11 mouse cellular contexts compared by ENCODE assay signal in genomic region chr1:91043191-91043590, GRCm38 (mm10). TPM values are rescaled to one million over a fixed set of nuclear protein-coding genes. Genes with fewer than 3 reads are reported as not detected.
DNase-seq lines count a peak whose midpoint lies in the region; ATAC-seq and TF ChIP-seq lines count a peak whose summit lies in the region.
"Had no signal": no experiment of that assay in that cellular context is flagged by ENCODE, and none has a peak within 500 bp of the region (broad histone marks: within the 10 kb centered on the region; RNA-seq: fewer than 3 reads in every experiment).

No protein-coding gene starts in this region.

- H3K9me3 ChIP-seq in heart, embryonic 11.5 days (replicated peaks; ENCODE audit: control insufficient read depth, low read length) = no peaks in the 10 kb centered on the region
- no peaks in the 10 kb centered on the region for H3K9me3 ChIP-seq in lung, postnatal 0 days (ENCODE audit: low read length)
- no peaks in the 10 kb centered on the region for H3K9me3 ChIP-seq in heart, embryonic 16.5 days (replicated peaks; ENCODE audit: control insufficient read depth, low read length)
- H3K9me3 ChIP-seq in stomach, embryonic 14.5 days (ENCODE audit: control insufficient read depth, low read depth, low read length) = no peaks in the 10 kb centered on the region

- no peak for TF ChIP-seq EP300 in lung, postnatal 0 days (IDR thresholded peaks at IDR 0.05)

- H3K27ac ChIP-seq in heart, embryonic 11.5 days (ENCODE audit: low read depth, low read length) = peak overlapping the region; percentile 68
- H3K27ac ChIP-seq in lung, postnatal 0 days (ENCODE audit: low read length) = peak overlapping the region; percentile 77
- H3K27ac ChIP-seq in heart, embryonic 16.5 days (ENCODE audit: low read length) = peak overlapping the region; percentile 74
- H3K27ac ChIP-seq in stomach, embryonic 14.5 days (ENCODE audit: low read length) = peak overlapping the region; percentile 10; the same call in 1 of the 2 replicates

- 0 out of 2 replicates have a peak overlapping the region, but pooled peaks have one; percentile 22 for H3K9ac ChIP-seq in heart, embryonic 11.5 days (ENCODE audit: low read depth, low read length)
- H3K9ac ChIP-seq in lung, postnatal 0 days (replicated peaks; ENCODE audit: low read depth) = no peak overlapping the region
- H3K9ac ChIP-seq in heart, embryonic 16.5 days (ENCODE audit: low read length) = peak overlapping the region; percentile 3; the same call in 1 of the 2 replicates
- H3K9ac ChIP-seq in stomach, embryonic 14.5 days (replicated peaks; ENCODE audit: low read depth, low read length) = no peak overlapping the region

- intact Hi-C loops in heart, postnatal 14 days (cut with DNase I) = no loop called here

- WGBS in heart, embryonic 11.5 days (ENCODE audit: insufficient replicate concordance) = 39% methylated on average over 5 of the region's 5 CpGs
- 36% methylated on average over 5 of the region's 5 CpGs for WGBS in lung, postnatal 0 days
- 29% methylated on average over 5 of the region's 5 CpGs for WGBS in heart, embryonic 16.5 days
- WGBS in stomach, embryonic 14.5 days = 47% methylated on average over 5 of the region's 5 CpGs

- no peak for DNase-seq in heart, postnatal 14 days
- no peak for DNase-seq in lung, postnatal 0 days (ENCODE audit: low spot score)
- no peak for DNase-seq in lung, postnatal 14 days
- DNase-seq in c-Kit-positive CD71-positive TER-119-positive erythroid progenitor cells, embryonic 14.5 days (ENCODE audit: low spot score) = no peak
- DNase-seq: adrenal gland, adult 2 months; kidney, adult 8-10 months; spleen, adult 18-20 months had no signal

- H3K36me3 ChIP-seq in heart, embryonic 11.5 days (ENCODE audit: control insufficient read depth, insufficient read depth, low read length) = no peaks in the 10 kb centered on the region
- no peaks in the 10 kb centered on the region for H3K36me3 ChIP-seq in lung, postnatal 0 days (ENCODE audit: insufficient read depth, low read length)
- H3K36me3 ChIP-seq in heart, embryonic 16.5 days (ENCODE audit: control insufficient read depth, insufficient read depth) = no peaks in the 10 kb centered on the region
- H3K36me3 ChIP-seq in stomach, embryonic 14.5 days (ENCODE audit: control insufficient read depth, insufficient read depth, low read length) = no peaks in the 10 kb centered on the region

- H3K4me2 ChIP-seq in heart, embryonic 11.5 days = no peak overlapping the region
- no peak overlapping the region for H3K4me2 ChIP-seq in lung, postnatal 0 days (replicated peaks; ENCODE audit: low read depth, low read length)
- no peak overlapping the region for H3K4me2 ChIP-seq in heart, embryonic 16.5 days (ENCODE audit: low read depth, low read length)
- H3K4me2 ChIP-seq in stomach, embryonic 14.5 days (replicated peaks; ENCODE audit: low read depth, low read length) = no peak overlapping the region

- no peaks in the 10 kb centered on the region for H3K27me3 ChIP-seq in heart, embryonic 11.5 days (ENCODE audit: control insufficient read depth, insufficient read depth, low read length)
- H3K27me3 ChIP-seq in lung, postnatal 0 days (replicated peaks; ENCODE audit: insufficient read depth, low read length) = no peaks in the 10 kb centered on the region
- H3K27me3 ChIP-seq in heart, embryonic 16.5 days (ENCODE audit: control insufficient read depth, insufficient read depth, low read length) = no peaks in the 10 kb centered on the region
- no peaks in the 10 kb centered on the region for H3K27me3 ChIP-seq in stomach, embryonic 14.5 days (ENCODE audit: control insufficient read depth, insufficient read depth, low read length)

- no peak overlapping the region for H3K4me3 ChIP-seq in heart, embryonic 11.5 days (ENCODE audit: low read depth, low read length)
- no peak overlapping the region for H3K4me3 ChIP-seq in lung, postnatal 0 days (ENCODE audit: low read depth, low read length)
- H3K4me3 ChIP-seq in heart, embryonic 16.5 days (ENCODE audit: low read length) = no peak overlapping the region
- H3K4me3 ChIP-seq in stomach, embryonic 14.5 days (ENCODE audit: low read depth, low read length) = no peak overlapping the region

- peaks cover 65% of the 10 kb centered on the region for H3K4me1 ChIP-seq in heart, embryonic 11.5 days (ENCODE audit: control insufficient read depth, insufficient read depth, low read length)
- peaks cover 20% of the 10 kb centered on the region; the same call in 1 of the 2 replicates for H3K4me1 ChIP-seq in lung, postnatal 0 days (ENCODE audit: insufficient read depth, low read depth, low read length)
- H3K4me1 ChIP-seq in heart, embryonic 16.5 days (ENCODE audit: control insufficient read depth, insufficient read depth, low read length) = peaks cover 77% of the 10 kb centered on the region
- no peaks in the 10 kb centered on the region for H3K4me1 ChIP-seq in stomach, embryonic 14.5 days (ENCODE audit: control insufficient read depth, insufficient read depth, low read length)

- TF ChIP-seq CTCF in lung, postnatal 0 days (IDR thresholded peaks at IDR 0.05) = no peak

- no peak for ATAC-seq in heart, embryonic 11.5 days (replicated peaks; ENCODE audit: insufficient number of reproducible peaks, low FRiP score, low TSS enrichment)
- ATAC-seq in lung, postnatal 0 days = no peak
- ATAC-seq in heart, embryonic 16.5 days (replicated peaks; ENCODE audit: extremely low read depth, insufficient read depth, low FRiP score) = 0 out of 2 replicates have a peak, but pooled peaks have one; percentile 20
- peak; percentile 64 for ATAC-seq in stomach, embryonic 14.5 days (ENCODE audit: insufficient number of reproducible peaks, insufficient read depth, low FRiP score, low read depth)
- ATAC-seq in monocyte, adult 5-6 weeks (replicated peaks; ENCODE audit: insufficient number of reproducible peaks, low FRiP score, low TSS enrichment, poor library complexity, severe bottlenecking) = no peak; the same call in 1 of the 2 replicates

RNA-seq across cellular contexts. Expression of gene Lrrfip1, which starts 44.7 kb away (rescaled TPM):
- polyA plus RNA-seq in heart, embryonic 11.5 days (2014; fragmentation: Nextera tagmentation; extraction: Ambion mirVana) = 115 and 138 TPM in 2 replicates
- total RNA-seq in heart, postnatal 14 days (2021) = 100 to 1,000 TPM; 101 to 109 TPM
- 83.1 and 101 TPM in 2 replicates for polyA plus RNA-seq in lung, postnatal 0 days (2015; fragmentation: Nextera tagmentation; extraction: Ambion mirVana)
- polyA plus RNA-seq in heart, embryonic 16.5 days (2015; fragmentation: Nextera tagmentation; extraction: Ambion mirVana) = 156 TPM in 2 replicates
- polyA plus RNA-seq in stomach, embryonic 14.5 days (2014; fragmentation: Nextera tagmentation; extraction: Ambion mirVana) = 54.3 and 60.7 TPM in 2 replicates
- 527 to 604 TPM (median 547 TPM) in 3 replicates for total RNA-seq in monocyte, adult 5-6 weeks (2017)

Comparison
In these comparisons a context has a peak if more than half of its experiments do, and no peak if none do; other contexts are left out.
1. ATAC-seq: peak in heart, embryonic 16.5 days (single experiment) and stomach, embryonic 14.5 days (single experiment); none in heart, embryonic 11.5 days (single experiment), lung, postnatal 0 days (single experiment) and monocyte, adult 5-6 weeks (single experiment).
2. H3K27ac ChIP-seq: peak in every context shown above with its lines; median percentile 77 in lung, postnatal 0 days; 74 in heart, embryonic 16.5 days; 68 in heart, embryonic 11.5 days; 10 in stomach, embryonic 14.5 days.
3. H3K9ac ChIP-seq: peak in heart, embryonic 11.5 days (single experiment) and heart, embryonic 16.5 days (single experiment); none in lung, postnatal 0 days (single experiment) and stomach, embryonic 14.5 days (single experiment).